Mouse (Mus musculus) kidney, postnatal 10 days (tissue): Measurements from ENCODE around the gene Ipo13.

Experiments used
- DNase-seq: peaks from one replicate; pipeline ENCODE4 v3.0.0; 2021; ENCODE audit warnings: mixed read lengths

Gene Ipo13

GRCm38 (mm10) chr4:117914591-117915442 is at the start of gene Ipo13:
Ipo13 (minus strand) TSS chr4:117914999.
- peak; percentile 94 for DNase-seq

- DNase-seq, result no peak
These were observed 42.7 kb upstream of the Ipo13 start for GRCm38 (mm10) chr4:117957492-117957891.

- no peak for DNase-seq
These were observed 32.7 kb upstream of the Ipo13 start for GRCm38 (mm10) chr4:117947493-117947892.

GRCm38 (mm10) chr4:117946639-117947305 is 32.0 kb upstream of the Ipo13 start:
- peak; percentile 25 for DNase-seq

- DNase-seq, result no peak
These were observed 28.5 kb upstream of the Ipo13 start for GRCm38 (mm10) chr4:117943317-117943716.

GRCm38 (mm10) chr4:117936964-117937363 is 22.2 kb upstream of the Ipo13 start:
- no peak for DNase-seq

- no peak for DNase-seq
These were observed 19.3 kb upstream of the Ipo13 start for GRCm38 (mm10) chr4:117934081-117934480.

GRCm38 (mm10) chr4:117933248-117933647 is 18.4 kb upstream of the Ipo13 start:
- DNase-seq, result no peak

- DNase-seq, result peak; percentile 82
These were observed 14.6 kb upstream of the Ipo13 start, which contains the start of gene Artn for GRCm38 (mm10) chr4:117929391-117929881. Artn (minus strand) TSS chr4:117929763.

- peak; percentile 81 for DNase-seq
These were observed 14.0 kb upstream of the Ipo13 start for GRCm38 (mm10) chr4:117928699-117929241.

GRCm38 (mm10) chr4:117928234-117928633 is 13.4 kb upstream of the Ipo13 start:
- peak; percentile 62 for DNase-seq

- DNase-seq, result peak; percentile 73
These were observed 12.0 kb upstream of the Ipo13 start for GRCm38 (mm10) chr4:117926545-117927482.

GRCm38 (mm10) chr4:117924916-117925315 is 10.1 kb upstream of the Ipo13 start:
- DNase-seq, result no peak

- DNase-seq, result no peak
These were observed 8.7 kb upstream of the Ipo13 start for GRCm38 (mm10) chr4:117923450-117923849.

GRCm38 (mm10) chr4:117921358-117921757 is 6.6 kb upstream of the Ipo13 start:
- no peak for DNase-seq

GRCm38 (mm10) chr4:117918762-117919161 is 4.0 kb upstream of the Ipo13 start:
- no peak for DNase-seq

- peak; percentile 64 for DNase-seq
These were observed 3.5 kb upstream of the Ipo13 start for GRCm38 (mm10) chr4:117918261-117918660.

GRCm38 (mm10) chr4:117917847-117918246 is 3.0 kb upstream of the Ipo13 start:
- no peak for DNase-seq

- no peak for DNase-seq
These were observed 2.6 kb upstream of the Ipo13 start for GRCm38 (mm10) chr4:117917402-117917801.

GRCm38 (mm10) chr4:117916386-117916785 is 1.6 kb upstream of the Ipo13 start:
- no peak for DNase-seq

- DNase-seq, result no peak
These were observed 798 bp upstream of the Ipo13 start for GRCm38 (mm10) chr4:117915489-117916105.

GRCm38 (mm10) chr4:117914031-117914430 is 768 bp downstream of the Ipo13 start:
- DNase-seq, result no peak
